Mouse (Mus musculus) kidney, embryonic 15.5 days (tissue): Measurements from ENCODE around the gene Spink8. TPM values are rescaled to one million over a fixed set of nuclear protein-coding genes. Genes with fewer than 3 reads are reported as not detected.
A peak's percentile ranks its signal among the peaks of the same experiment; 100 is the strongest.

Experiments used
- ATAC-seq: fragments of 200-750 bp; cut with Nextera tagmentation; replicated peaks from 2 replicates; pipeline ENCODE4 v1.8.0; 2017; ENCODE audit warnings: moderate TSS enrichment; ENCODE audit not compliant: low FRiP score
- H3K27ac ChIP-seq: fragments of 300-500 bp; sonication (generic); 2 replicates; pipeline ENCODE4 v1.5.1; 2015; ENCODE audit warnings: mild to moderate bottlenecking, inconsistent platforms
- H3K27me3 ChIP-seq: fragments of 300-500 bp; sonication (generic); 2 replicates; pipeline ENCODE4 v1.6.1; 2015; ENCODE audit warnings: inconsistent platforms
- H3K36me3 ChIP-seq: fragments of 300-500 bp; sonication (generic); 2 replicates; pipeline ENCODE4 v1.6.1; 2015; ENCODE audit warnings: inconsistent platforms
- H3K4me1 ChIP-seq: fragments of 300-500 bp; sonication (generic); 2 replicates; pipeline ENCODE4 v1.6.1; 2015; ENCODE audit warnings: inconsistent platforms
- H3K4me2 ChIP-seq: fragments of 300-500 bp; sonication (generic); 2 replicates; pipeline ENCODE4 v1.6.1; 2015; ENCODE audit warnings: moderate library complexity, mild to moderate bottlenecking, inconsistent platforms
- H3K4me3 ChIP-seq: fragments of 300-500 bp; sonication (generic); replicated peaks from 2 replicates; pipeline ENCODE4 v1.5.1; 2015; ENCODE audit warnings: mild to moderate bottlenecking, inconsistent platforms
- H3K9ac ChIP-seq: fragments of 300-500 bp; sonication (generic); 2 replicates; pipeline ENCODE4 v1.6.1; 2015; ENCODE audit warnings: mild to moderate bottlenecking, inconsistent platforms
- H3K9me3 ChIP-seq: fragments of 300-500 bp; sonication (generic); replicated peaks from 2 replicates; pipeline ENCODE4 v1.6.1; 2016; ENCODE audit warnings: inconsistent platforms
- WGBS: fragments of 180-500 bp; shearing (Covaris S2); methylation state at CpG from one replicate; pipeline ENCODE4 v1.1.7; 2015; ENCODE audit warnings: mixed read lengths; 5-methylcytosine and 5-hydroxymethylcytosine counted together
- polyA plus RNA-seq: library from polyadenylated mRNA; unstranded; fragments of >200 nt; fragmentation: Nextera tagmentation; extraction: Ambion mirVana; gene quantifications from 2 replicates; pipeline ENCODE4 v1.2.1, GENCODE M21; 2015

The Spink8 gene
- polyA plus RNA-seq, 1 experiment from 2014 or later = 14.2 TPM

- Histone ChIP-seq H3K4me1 (peaks cover 23% of the 10 kb centered on the region), H3K9me3 (no peaks in the 10 kb centered on the region), H3K4me2 (peak within 1 kb of the TSS; percentile 87), H3K36me3 (peaks cover 30% of the 10 kb centered on the region), H3K27ac (peak within 1 kb of the TSS; percentile 95), H3K27me3 (no peaks in the 10 kb centered on the region), H3K9ac (peak within 1 kb of the TSS; percentile 88), H3K4me3 (peak within 1 kb of the TSS; percentile 76)
- WGBS = 7% methylated on average over 33 of the region's 33 CpGs
- peak; percentile 94 for ATAC-seq
Observed at GRCm38 (mm10) chr9:109874797-109875691, 63.0 kb downstream of the Spink8 start, which contains the start of gene Cdc25a. Gene Cdc25a, plus strand, starts transcription at chr9:109875579.

- peaks cover 39% of the 10 kb centered on the region for H3K36me3 ChIP-seq
- peak overlapping the region; percentile 76 for H3K4me3 ChIP-seq
- H3K4me2 ChIP-seq = peak overlapping the region; percentile 87
- ATAC-seq = peak; percentile 81
- WGBS = under 1% methylated on average over 76 of the region's 76 CpGs
- H3K9ac ChIP-seq = peak overlapping the region; percentile 88
- H3K4me1 ChIP-seq = peaks cover 20% of the 10 kb centered on the region
- peak overlapping the region; percentile 95 for H3K27ac ChIP-seq
- no peaks in the 10 kb centered on the region for H3K27me3 ChIP-seq
- H3K9me3 ChIP-seq = no peaks in the 10 kb centered on the region
Observed at GRCm38 (mm10) chr9:109875695-109876601, 63.9 kb downstream of the Spink8 start.

Other genes with a start within 250 kb of the Spink8 start
- gene Fbxw15, start 244.0 kb upstream of the Spink8 start, polyA plus RNA-seq = 0.93 and 0.96 TPM in 2 replicates
- gene Fbxw24, start 186.2 kb upstream of the Spink8 start, polyA plus RNA-seq = 0.32 and 0.44 TPM in 2 replicates
- gene Fbxw25, start 147.6 kb upstream of the Spink8 start, polyA plus RNA-seq = 0.10 and 0.21 TPM in 2 replicates
- gene Fbxw18, start 109.6 kb upstream of the Spink8 start, polyA plus RNA-seq = 0.10 TPM in 1 of 2 replicates, not detected in the other
- not detected in 2 replicates for gene Fbxw26, start 66.2 kb upstream of the Spink8 start, polyA plus RNA-seq
- not detected in 2 replicates for gene Fbxw27, start 21.6 kb upstream of the Spink8 start, polyA plus RNA-seq
- 70.2 and 78.4 TPM in 2 replicates for gene Nme6, start 20.5 kb downstream of the Spink8 start, polyA plus RNA-seq
- gene Camp, start 37.3 kb downstream of the Spink8 start, polyA plus RNA-seq = 3.1 and 4.5 TPM in 2 replicates
- gene Cdc25a, start 63.3 kb downstream of the Spink8 start, polyA plus RNA-seq = 26.3 and 29.5 TPM in 2 replicates
- 56.2 and 62.0 TPM in 2 replicates for gene Map4, start 119.2 kb downstream of the Spink8 start, polyA plus RNA-seq